Mouse (Mus musculus): ENCODE measurements around the gene Peg10. TPM values are rescaled to one million over a fixed set of nuclear protein-coding genes. Genes with fewer than 3 reads are reported as not detected.

Gene Peg10
- 0.17 and 0.38 TPM in 2 replicates for polyA plus RNA-seq (2012; rRNA removed)

- 55% methylated on average over 38 of the region's 38 CpGs for WGBS
- DNase-seq (ENCODE audit: low read depth, low spot score) = no peak
Observed at GRCm38 (mm10) chr6:4746696-4747439, at the start of gene Peg10, which contains the start of gene Sgce. Peg10 (plus strand) TSS chr6:4747306. Sgce (minus strand) TSS chr6:4747207.

- DNase-seq (ENCODE audit: low read depth, low spot score) = no peak
- 55% methylated on average over 8 of the region's 8 CpGs for WGBS
Observed at GRCm38 (mm10) chr6:4701641-4702040, 45.5 kb upstream of the Peg10 start.

GRCm38 (mm10) chr6:4703908-4704307 is 43.2 kb upstream of the Peg10 start:
- WGBS = 85% methylated on average over 7 of the region's 7 CpGs
- no peak for DNase-seq (ENCODE audit: low read depth, low spot score)

- WGBS = 81% methylated on average over 5 of the region's 5 CpGs
- no peak for DNase-seq (ENCODE audit: low read depth, low spot score)
Observed at GRCm38 (mm10) chr6:4706415-4706814, 40.7 kb upstream of the Peg10 start.

GRCm38 (mm10) chr6:4708971-4709370 is 38.1 kb upstream of the Peg10 start:
- 67% methylated on average over 1 of the region's 1 CpGs for WGBS
- DNase-seq (ENCODE audit: low read depth, low spot score) = no peak

- no peak for DNase-seq (ENCODE audit: low read depth, low spot score)
- 99% methylated on average over 2 of the region's 2 CpGs for WGBS
Observed at GRCm38 (mm10) chr6:4716171-4716570, 30.9 kb upstream of the Peg10 start.

GRCm38 (mm10) chr6:4717344-4717743 is 29.8 kb upstream of the Peg10 start:
- WGBS = 31% methylated on average over 2 of the region's 2 CpGs
- no peak for DNase-seq (ENCODE audit: low read depth, low spot score)

- WGBS = 69% methylated on average over 6 of the region's 6 CpGs
- DNase-seq (ENCODE audit: low read depth, low spot score) = no peak
Observed at GRCm38 (mm10) chr6:4722142-4722541, 25.0 kb upstream of the Peg10 start.

- WGBS = 66% methylated on average over 13 of the region's 13 CpGs
Observed at GRCm38 (mm10) chr6:4722739-4723138, 24.4 kb upstream of the Peg10 start.

GRCm38 (mm10) chr6:4723998-4724757 is 22.9 kb upstream of the Peg10 start:
- WGBS = 71% methylated on average over 15 of the region's 15 CpGs
- no peak for DNase-seq (ENCODE audit: low read depth, low spot score)

More at GRCm38 (mm10) chr6:4722739-4723138, 24.4 kb upstream of the Peg10 start:
- DNase-seq (ENCODE audit: low read depth, low spot score) = no peak

GRCm38 (mm10) chr6:4728305-4728704 is 18.8 kb upstream of the Peg10 start:
- DNase-seq (ENCODE audit: low read depth, low spot score) = no peak
- 89% methylated on average over 2 of the region's 2 CpGs for WGBS

- DNase-seq (ENCODE audit: low read depth, low spot score) = no peak
- 60% methylated on average over 8 of the region's 8 CpGs for WGBS
Observed at GRCm38 (mm10) chr6:4731675-4732074, 15.4 kb upstream of the Peg10 start.

GRCm38 (mm10) chr6:4733208-4733607 is 13.9 kb upstream of the Peg10 start:
- 51% methylated on average over 8 of the region's 8 CpGs for WGBS
- no peak for DNase-seq (ENCODE audit: low read depth, low spot score)

GRCm38 (mm10) chr6:4736372-4736771 is 10.7 kb upstream of the Peg10 start:
- WGBS = 74% methylated on average over 9 of the region's 9 CpGs
- no peak for DNase-seq (ENCODE audit: low read depth, low spot score)

GRCm38 (mm10) chr6:4738034-4738629 is 9.0 kb upstream of the Peg10 start:
- 72% methylated on average over 11 of the region's 11 CpGs for WGBS
- no peak for DNase-seq (ENCODE audit: low read depth, low spot score)

- WGBS = 63% methylated on average over 2 of the region's 2 CpGs
- DNase-seq (ENCODE audit: low read depth, low spot score) = no peak
Observed at GRCm38 (mm10) chr6:4738717-4739116, 8.4 kb upstream of the Peg10 start.

GRCm38 (mm10) chr6:4739522-4740355 is 7.4 kb upstream of the Peg10 start:
- WGBS = 65% methylated on average over 13 of the region's 13 CpGs
- no peak for DNase-seq (ENCODE audit: low read depth, low spot score)

GRCm38 (mm10) chr6:4740511-4740910 is 6.6 kb upstream of the Peg10 start:
- DNase-seq (ENCODE audit: low read depth, low spot score) = no peak
- WGBS = 28% methylated on average over 6 of the region's 6 CpGs

- WGBS = 48% methylated on average over 22 of the region's 22 CpGs
- DNase-seq (ENCODE audit: low read depth, low spot score) = no peak
Observed at GRCm38 (mm10) chr6:4746036-4746695, 940 bp upstream of the Peg10 start.
